Mouse (Mus musculus) C2C12 (cell line): ENCODE measurements around the gene Ttll11.

ENCODE experiments used
- CEBPB ChIP-seq: IDR thresholded peaks from one replicate; pipeline ENCODE4 v1.6.1; 2011; ENCODE audit warnings: low read depth, mild to moderate bottlenecking, control low read depth, moderate library complexity
- CTCF ChIP-seq: IDR thresholded peaks from one replicate; pipeline ENCODE4 v1.5.1; 2011; ENCODE audit not compliant: control insufficient read depth, insufficient read depth, insufficient read length
- MAX ChIP-seq: IDR thresholded peaks from one replicate; pipeline ENCODE4 v1.6.1; 2011; ENCODE audit warnings: mild to moderate bottlenecking, control low read depth

DNA sequence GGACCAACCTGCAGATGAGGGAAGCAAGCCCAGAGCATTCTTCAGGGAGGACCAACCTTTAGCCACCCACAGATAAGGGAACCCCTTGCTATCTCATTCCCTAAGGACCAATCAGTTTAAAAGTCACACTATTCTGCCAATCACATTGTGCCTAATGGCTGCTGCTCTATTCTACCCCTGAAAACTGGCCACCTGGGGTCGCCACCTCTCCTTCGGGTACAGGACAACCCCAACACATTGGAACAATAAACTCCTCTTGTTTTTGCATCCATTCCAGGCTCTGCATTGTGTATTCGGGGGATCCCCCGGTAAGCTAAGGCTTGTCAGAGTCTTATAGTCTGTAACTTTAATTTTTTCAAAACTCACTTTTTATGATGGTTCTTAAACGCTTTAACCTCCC lies 218.3 kb downstream of the Ttll11 start:
- TF ChIP-seq CTCF, result no peak
- no peak for TF ChIP-seq MAX
- no peak for TF ChIP-seq CEBPB
